Mouse (Mus musculus): ENCODE measurements around the gene Hdac9.

Hdac9 gene

GRCm38 (mm10) chr12:34342761-34343160 is 574.1 kb downstream of the Hdac9 start:
- no peak for DNase-seq (ENCODE audit: low spot score)

- no peak for DNase-seq (ENCODE audit: low spot score)
These were observed 578.0 kb downstream of the Hdac9 start for GRCm38 (mm10) chr12:34338886-34339285.

- DNase-seq (ENCODE audit: low spot score), result no peak
These were observed 582.3 kb downstream of the Hdac9 start for GRCm38 (mm10) chr12:34334455-34335084.

- no peak for DNase-seq (ENCODE audit: low spot score)
These were observed 584.0 kb downstream of the Hdac9 start for GRCm38 (mm10) chr12:34332884-34333283.

- no peak for DNase-seq (ENCODE audit: low spot score)
These were observed 589.8 kb downstream of the Hdac9 start for GRCm38 (mm10) chr12:34327111-34327510.

- DNase-seq (ENCODE audit: low spot score), result no peak
These were observed 604.7 kb downstream of the Hdac9 start for GRCm38 (mm10) chr12:34312113-34312719.

- DNase-seq (ENCODE audit: low spot score), result no peak
These were observed 611.4 kb downstream of the Hdac9 start for GRCm38 (mm10) chr12:34305453-34305852.

GRCm38 (mm10) chr12:34292346-34292745 is 624.5 kb downstream of the Hdac9 start:
- DNase-seq (ENCODE audit: low spot score), result no peak

GRCm38 (mm10) chr12:34287218-34287617 is 629.7 kb downstream of the Hdac9 start:
- DNase-seq (ENCODE audit: low spot score), result no peak

- no peak for DNase-seq (ENCODE audit: low spot score)
These were observed 632.0 kb downstream of the Hdac9 start for GRCm38 (mm10) chr12:34284888-34285287.

- no peak for DNase-seq (ENCODE audit: low spot score)
These were observed 632.5 kb downstream of the Hdac9 start for GRCm38 (mm10) chr12:34284396-34284795.

- DNase-seq (ENCODE audit: low spot score), result no peak
These were observed 638.1 kb downstream of the Hdac9 start for GRCm38 (mm10) chr12:34278822-34279221.

- DNase-seq (ENCODE audit: low spot score), result no peak
These were observed 643.1 kb downstream of the Hdac9 start for GRCm38 (mm10) chr12:34273816-34274215.

GRCm38 (mm10) chr12:34270096-34270495 is 646.8 kb downstream of the Hdac9 start:
- DNase-seq (ENCODE audit: low spot score), result no peak

- no peak for DNase-seq (ENCODE audit: low spot score)
These were observed 647.3 kb downstream of the Hdac9 start for GRCm38 (mm10) chr12:34269472-34270040.

GRCm38 (mm10) chr12:34259651-34260050 is 657.2 kb downstream of the Hdac9 start:
- DNase-seq (ENCODE audit: low spot score), result no peak

GRCm38 (mm10) chr12:34249160-34249559 is 667.7 kb downstream of the Hdac9 start:
- no peak for DNase-seq (ENCODE audit: low spot score)

GRCm38 (mm10) chr12:34248193-34249121 is 668.4 kb downstream of the Hdac9 start:
- DNase-seq (ENCODE audit: low spot score), result no peak

- DNase-seq (ENCODE audit: low spot score), result no peak
These were observed 678.1 kb downstream of the Hdac9 start for GRCm38 (mm10) chr12:34238796-34239195.

GRCm38 (mm10) chr12:34231621-34232150 is 685.2 kb downstream of the Hdac9 start:
- DNase-seq (ENCODE audit: low spot score), result no peak

- no peak for DNase-seq (ENCODE audit: low spot score)
These were observed 692.4 kb downstream of the Hdac9 start for GRCm38 (mm10) chr12:34224505-34224904.

- no peak for DNase-seq (ENCODE audit: low spot score)
These were observed 695.9 kb downstream of the Hdac9 start for GRCm38 (mm10) chr12:34221014-34221413.
